Mouse (Mus musculus) heart, postnatal 0 days (tissue): ENCODE measurements around the gene Sh3glb1.

Experiments used
- CTCF ChIP-seq: IDR thresholded peaks from 2 replicates; pipeline ENCODE4 v1.5.1; 2016; ENCODE audit warnings: antibody characterized with exemption, control low read depth, low read depth
- EP300 ChIP-seq: IDR thresholded peaks from 2 replicates; pipeline ENCODE4 v1.6.1; 2016; ENCODE audit warnings: antibody characterized with exemption, low read depth

DNA sequence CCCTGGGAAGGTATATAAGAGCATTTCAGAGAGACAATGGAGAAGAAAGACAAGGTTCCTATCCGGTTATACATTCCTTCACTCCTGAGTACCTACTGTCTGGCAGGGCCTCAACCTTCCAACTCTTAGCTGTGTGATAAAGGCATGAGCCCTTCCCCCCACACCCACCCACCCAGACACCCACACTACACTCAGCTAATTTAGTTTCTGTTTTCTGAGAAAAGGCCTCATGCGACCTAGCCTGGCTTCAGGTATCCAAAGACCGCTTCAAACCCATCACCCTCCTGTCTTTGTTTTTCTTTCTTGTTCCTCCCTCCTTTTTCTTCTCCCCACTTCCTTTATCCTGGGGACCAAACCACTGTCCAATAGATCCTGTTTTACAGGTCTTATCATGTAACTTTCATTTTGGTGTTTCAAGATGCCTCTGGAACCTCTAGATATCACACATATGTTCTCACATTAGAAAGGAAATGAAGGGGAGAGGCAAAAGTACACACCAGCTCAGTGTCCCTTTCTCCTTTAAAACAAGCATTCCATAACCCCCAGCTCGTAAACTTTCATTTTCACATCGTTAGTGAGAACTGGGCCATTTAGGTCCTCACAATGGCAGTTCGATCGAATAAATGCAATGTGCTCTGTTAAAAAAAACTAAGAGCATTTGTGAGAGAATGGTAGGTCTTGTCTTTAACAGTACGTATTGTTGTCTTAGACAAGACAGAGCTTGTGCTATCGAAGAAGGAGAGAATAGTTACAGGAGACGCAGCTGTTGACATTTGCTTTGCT is 1.1 kb upstream of the Sh3glb1 start:
- TF ChIP-seq CTCF (no peak), EP300 (no peak)
